Mouse (Mus musculus) embryonic facial prominence, embryonic 13.5 days (tissue): ENCODE results near the gene Ankfn1. TPM values are rescaled to one million over a fixed set of nuclear protein-coding genes. Genes with fewer than 3 reads are reported as not detected.

Experiments used
- ATAC-seq: fragments of 200-750 bp; cut with Nextera tagmentation; 2 replicates; pipeline ENCODE4 v1.8.0; 2017; ENCODE audit warnings: low read depth; ENCODE audit not compliant: insufficient number of reproducible peaks, insufficient read depth, low FRiP score, low TSS enrichment
- H3K27ac ChIP-seq: fragments of 300-500 bp; sonication (generic); 2 replicates; pipeline ENCODE4 v1.5.1; 2015; ENCODE audit warnings: moderate library complexity, mild to moderate bottlenecking, inconsistent platforms
- H3K27me3 ChIP-seq: fragments of 300-500 bp; sonication (generic); 2 replicates; pipeline ENCODE4 v1.6.1; 2015; ENCODE audit warnings: mild to moderate bottlenecking, inconsistent platforms
- H3K36me3 ChIP-seq: fragments of 300-500 bp; sonication (generic); 2 replicates; pipeline ENCODE4 v1.6.1; 2015; ENCODE audit warnings: mild to moderate bottlenecking, inconsistent platforms
- H3K4me1 ChIP-seq: fragments of 300-500 bp; sonication (generic); 2 replicates; pipeline ENCODE4 v1.6.1; 2015; ENCODE audit warnings: inconsistent platforms
- H3K4me2 ChIP-seq: fragments of 300-500 bp; sonication (generic); 2 replicates; pipeline ENCODE4 v1.6.1; 2015; ENCODE audit warnings: moderate library complexity, mild to moderate bottlenecking, inconsistent platforms
- H3K4me3 ChIP-seq: fragments of 300-500 bp; sonication (generic); 2 replicates; pipeline ENCODE4 v1.5.1; 2015; ENCODE audit warnings: mild to moderate bottlenecking, inconsistent platforms
- H3K9ac ChIP-seq: fragments of 300-500 bp; sonication (generic); 2 replicates; pipeline ENCODE4 v1.6.1; 2015; ENCODE audit warnings: mild to moderate bottlenecking, inconsistent platforms
- H3K9me3 ChIP-seq: fragments of 300-500 bp; sonication (generic); 2 replicates; pipeline ENCODE4 v1.6.1; 2016; ENCODE audit warnings: inconsistent platforms
- WGBS: fragments of 180-500 bp; shearing (Covaris S2); methylation state at CpG from one replicate; pipeline ENCODE4 v1.1.7; 2015; ENCODE audit warnings: mixed read lengths; 5-methylcytosine and 5-hydroxymethylcytosine counted together
- polyA plus RNA-seq: library from polyadenylated mRNA; unstranded; fragments of >200 nt; fragmentation: Nextera tagmentation; extraction: Ambion mirVana; gene quantifications from 2 replicates; pipeline ENCODE4 v1.2.1, GENCODE M21; 2015

Gene Ankfn1
- polyA plus RNA-seq: 0.08 and 0.34 TPM in 2 replicates

- peaks cover 15% of the 10 kb centered on the region for H3K4me1 ChIP-seq
- H3K27ac ChIP-seq: no peak within 1 kb of the TSS
- no peak within 1 kb of the TSS for H3K4me2 ChIP-seq
- WGBS: 40% methylated on average over 7 of the region's 7 CpGs
- no peak within 1 kb of the TSS for H3K9ac ChIP-seq
- H3K4me3 ChIP-seq: no peak within 1 kb of the TSS
- no peaks in the 10 kb centered on the region for H3K27me3 ChIP-seq
- H3K9me3 ChIP-seq: no peaks in the 10 kb centered on the region
- ATAC-seq: no peak
- H3K36me3 ChIP-seq: no peaks in the 10 kb centered on the region
Observed at GRCm38 (mm10) chr11:89777431-89777830, at the start of gene Ankfn1. Ankfn1 (minus strand) TSS chr11:89777653.

DNA sequence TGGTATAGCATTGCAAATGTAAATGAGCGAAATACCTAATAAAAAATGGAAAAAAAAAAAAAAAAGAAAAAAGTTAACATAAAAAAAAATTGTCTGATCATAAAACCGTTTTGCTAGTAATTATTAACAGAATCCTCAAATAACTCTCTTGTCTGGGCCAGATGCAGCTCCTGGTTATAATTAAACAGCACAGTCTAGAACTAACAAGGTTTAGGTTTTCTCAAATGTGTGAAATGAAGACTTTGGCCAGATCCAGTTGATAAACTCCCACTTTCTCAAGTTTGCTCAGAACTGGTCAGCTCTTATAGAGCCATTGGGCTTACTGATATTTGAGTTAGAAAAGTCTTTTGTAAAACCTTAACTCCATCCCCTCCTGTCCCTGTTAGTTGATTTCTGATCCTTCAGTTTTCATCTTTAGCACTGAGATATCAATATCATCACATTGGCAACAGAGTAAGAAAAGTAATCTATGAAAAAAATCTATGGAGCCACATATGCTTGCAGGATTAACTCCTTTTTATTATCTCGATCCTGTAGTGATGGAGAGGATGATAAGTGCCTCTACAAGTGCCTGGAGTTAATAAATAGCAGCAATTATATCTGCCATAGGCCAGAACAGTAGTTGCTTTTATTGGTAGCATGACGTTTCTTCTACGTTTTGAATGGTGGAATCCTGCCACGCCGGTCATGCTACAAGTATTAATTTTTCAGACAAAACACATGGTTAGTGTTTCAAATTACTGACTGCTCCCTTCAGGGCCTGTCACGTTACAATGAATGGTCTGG, 46.4 kb upstream of the Ankfn1 start:
- Histone ChIP-seq H3K27ac (no peak overlapping the region), H3K4me2 (no peak overlapping the region), H3K9ac (no peak overlapping the region), H3K9me3 (no peaks in the 10 kb centered on the region), H3K36me3 (no peaks in the 10 kb centered on the region), H3K4me1 (no peaks in the 10 kb centered on the region; the same call in 1 of the 2 replicates), H3K27me3 (no peaks in the 10 kb centered on the region), H3K4me3 (no peak overlapping the region)
- 38% methylated on average over 8 of the region's 8 CpGs for WGBS
- no peak for ATAC-seq

- H3K9me3 ChIP-seq: no peaks in the 10 kb centered on the region
- WGBS: 48% methylated on average over 4 of the region's 4 CpGs
- no peak overlapping the region for H3K4me3 ChIP-seq
- H3K27me3 ChIP-seq: no peaks in the 10 kb centered on the region
- ATAC-seq: no peak
- no peaks in the 10 kb centered on the region for H3K4me1 ChIP-seq
- H3K36me3 ChIP-seq: no peaks in the 10 kb centered on the region
- no peak overlapping the region for H3K27ac ChIP-seq
- no peak overlapping the region for H3K4me2 ChIP-seq
- no peak overlapping the region for H3K9ac ChIP-seq
Observed at GRCm38 (mm10) chr11:89818594-89818993, 41.1 kb upstream of the Ankfn1 start.

DNA sequence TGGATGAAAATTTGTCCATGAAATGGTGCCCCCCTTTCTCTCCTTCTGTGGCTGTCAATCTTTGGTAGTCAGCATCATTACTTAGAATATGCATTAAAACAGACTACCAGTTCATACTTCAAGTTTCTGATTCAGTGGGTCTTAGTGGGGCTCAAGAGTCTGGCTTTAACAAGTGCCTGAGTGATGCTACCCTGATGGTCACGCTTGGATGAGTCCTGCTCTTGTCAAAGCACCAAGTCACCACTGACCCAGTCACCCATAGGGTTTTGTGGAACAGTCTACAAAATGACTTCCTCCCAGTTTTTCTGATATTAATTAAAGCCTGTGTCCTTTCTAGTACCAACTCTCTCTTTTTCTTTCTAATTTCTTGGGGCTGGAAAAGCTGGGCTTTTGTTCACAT, 34.0 kb upstream of the Ankfn1 start:
- H3K9me3 ChIP-seq: no peaks in the 10 kb centered on the region
- no peak for ATAC-seq
- H3K4me3 ChIP-seq: no peak overlapping the region
- H3K27ac ChIP-seq: no peak overlapping the region
- H3K4me2 ChIP-seq: no peak overlapping the region
- H3K9ac ChIP-seq: no peak overlapping the region
- H3K27me3 ChIP-seq: no peaks in the 10 kb centered on the region
- H3K4me1 ChIP-seq: no peaks in the 10 kb centered on the region
- 86% methylated on average over 1 of the region's 1 CpGs for WGBS
- no peaks in the 10 kb centered on the region for H3K36me3 ChIP-seq

DNA sequence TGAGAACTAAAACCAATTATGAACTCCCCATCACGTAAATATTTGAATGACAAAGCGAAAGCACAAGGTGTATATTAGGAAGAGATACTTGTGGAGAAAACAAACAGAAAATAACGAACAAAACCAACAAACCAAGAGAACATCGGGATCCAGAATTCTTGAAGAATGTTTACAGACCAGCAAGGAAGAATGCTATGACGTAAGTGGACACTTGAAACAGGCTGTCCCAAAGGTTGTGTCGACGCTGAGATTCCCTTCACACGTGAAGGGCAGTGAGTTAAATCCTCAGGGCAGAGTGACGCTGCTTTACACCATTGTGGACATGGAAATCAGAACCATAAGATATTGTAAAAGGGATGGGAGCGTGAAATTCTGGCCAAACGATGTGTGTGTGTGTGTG, 30.5 kb upstream of the Ankfn1 start:
- no peak for ATAC-seq
- WGBS: 75% methylated on average over 11 of the region's 11 CpGs
- Histone ChIP-seq H3K27ac (no peak overlapping the region), H3K4me2 (no peak overlapping the region), H3K36me3 (no peaks in the 10 kb centered on the region), H3K4me1 (0 out of 2 replicates have a peak, but pooled peaks cover 6% of the 10 kb centered on the region), H3K4me3 (no peak overlapping the region), H3K9ac (no peak overlapping the region), H3K9me3 (no peaks in the 10 kb centered on the region), H3K27me3 (no peaks in the 10 kb centered on the region)

DNA sequence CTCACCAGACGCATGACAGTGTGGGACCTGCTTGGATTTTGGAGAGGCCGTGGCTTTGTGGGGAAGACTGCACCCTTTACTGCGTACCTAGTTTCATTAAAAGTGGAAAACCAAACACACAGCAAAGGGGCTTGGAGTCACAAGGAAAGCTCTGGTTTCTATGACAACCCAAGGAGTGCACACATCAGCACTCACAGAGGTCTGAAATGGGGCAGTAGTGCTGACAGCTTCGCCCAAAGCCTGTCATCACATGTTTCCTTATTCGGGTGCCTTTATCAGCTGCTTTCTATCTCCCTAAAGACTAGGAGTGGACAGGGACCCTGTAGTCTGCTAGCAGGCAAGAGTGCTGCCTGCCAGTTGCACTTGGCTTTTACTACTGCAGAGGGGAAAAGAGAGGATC, 27.4 kb upstream of the Ankfn1 start:
- Histone ChIP-seq H3K36me3 (no peaks in the 10 kb centered on the region), H3K27me3 (no peaks in the 10 kb centered on the region), H3K4me1 (0 out of 2 replicates have a peak, but pooled peaks cover 6% of the 10 kb centered on the region), H3K4me2 (no peak overlapping the region), H3K27ac (no peak overlapping the region), H3K9me3 (no peaks in the 10 kb centered on the region), H3K4me3 (no peak overlapping the region), H3K9ac (no peak overlapping the region)
- no peak for ATAC-seq
- 44% methylated on average over 5 of the region's 5 CpGs for WGBS

- no peak overlapping the region for H3K4me2 ChIP-seq
- 70% methylated on average over 5 of the region's 5 CpGs for WGBS
- no peaks in the 10 kb centered on the region for H3K9me3 ChIP-seq
- no peak overlapping the region for H3K9ac ChIP-seq
- no peaks in the 10 kb centered on the region for H3K36me3 ChIP-seq
- no peak for ATAC-seq
- no peaks in the 10 kb centered on the region for H3K27me3 ChIP-seq
- H3K4me1 ChIP-seq: 0 out of 2 replicates have a peak, but pooled peaks cover 6% of the 10 kb centered on the region
- no peak overlapping the region for H3K27ac ChIP-seq
- H3K4me3 ChIP-seq: no peak overlapping the region
Observed at GRCm38 (mm10) chr11:89803974-89804373, 26.5 kb upstream of the Ankfn1 start.

DNA sequence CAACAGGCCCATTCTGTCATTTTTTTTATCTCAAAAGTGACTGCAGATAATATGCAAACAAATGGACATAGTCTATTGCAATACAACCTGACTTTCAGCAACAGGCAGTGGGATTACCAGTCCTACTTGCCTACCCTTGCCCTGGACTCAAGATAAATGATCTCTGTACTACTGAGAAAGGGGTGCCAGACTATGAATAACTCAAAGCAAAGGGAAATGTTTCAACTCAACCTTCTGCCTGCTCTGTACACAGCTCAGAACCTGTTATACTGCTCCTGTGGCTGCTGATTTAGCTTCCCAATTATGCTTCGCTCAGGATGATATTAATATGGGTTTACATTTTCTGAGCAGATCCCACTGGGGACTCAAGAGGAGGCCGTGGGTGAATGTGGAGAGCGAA, 15.3 kb upstream of the Ankfn1 start:
- 74% methylated on average over 3 of the region's 3 CpGs for WGBS
- no peak overlapping the region for H3K27ac ChIP-seq
- no peaks in the 10 kb centered on the region for H3K36me3 ChIP-seq
- no peaks in the 10 kb centered on the region for H3K27me3 ChIP-seq
- no peak for ATAC-seq
- H3K4me1 ChIP-seq: no peaks in the 10 kb centered on the region
- no peak overlapping the region for H3K4me2 ChIP-seq
- no peak overlapping the region for H3K9ac ChIP-seq
- H3K9me3 ChIP-seq: no peaks in the 10 kb centered on the region
- no peak overlapping the region for H3K4me3 ChIP-seq

DNA sequence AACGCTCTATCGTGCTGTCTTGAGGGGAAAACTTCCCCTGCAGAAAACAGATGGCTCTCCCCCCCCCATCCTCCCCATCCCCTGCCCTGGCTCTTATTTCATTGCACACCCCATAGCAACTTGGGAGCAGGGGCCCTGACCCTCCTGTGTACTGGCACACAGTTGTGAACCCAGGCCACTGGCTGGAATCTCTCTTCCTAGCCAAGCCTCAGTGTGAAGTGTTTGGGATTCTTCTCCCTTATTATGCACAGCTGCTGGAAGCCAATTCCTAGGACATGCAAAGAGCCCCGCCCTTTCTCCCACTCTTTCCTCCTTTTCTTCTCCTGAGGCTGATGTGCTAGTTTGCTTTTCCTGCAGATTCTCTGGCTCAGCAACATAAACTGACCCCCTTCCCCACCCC, 1.4 kb downstream of the Ankfn1 start:
- H3K4me1 ChIP-seq: peaks cover 15% of the 10 kb centered on the region
- ATAC-seq: no peak; the same call in 1 of the 2 replicates
- H3K27ac ChIP-seq: no peak overlapping the region
- no peak overlapping the region for H3K9ac ChIP-seq
- no peaks in the 10 kb centered on the region for H3K9me3 ChIP-seq
- H3K36me3 ChIP-seq: no peaks in the 10 kb centered on the region
- H3K4me3 ChIP-seq: no peak overlapping the region
- WGBS: 61% methylated on average over 3 of the region's 3 CpGs
- no peak overlapping the region for H3K4me2 ChIP-seq
- no peaks in the 10 kb centered on the region for H3K27me3 ChIP-seq

DNA sequence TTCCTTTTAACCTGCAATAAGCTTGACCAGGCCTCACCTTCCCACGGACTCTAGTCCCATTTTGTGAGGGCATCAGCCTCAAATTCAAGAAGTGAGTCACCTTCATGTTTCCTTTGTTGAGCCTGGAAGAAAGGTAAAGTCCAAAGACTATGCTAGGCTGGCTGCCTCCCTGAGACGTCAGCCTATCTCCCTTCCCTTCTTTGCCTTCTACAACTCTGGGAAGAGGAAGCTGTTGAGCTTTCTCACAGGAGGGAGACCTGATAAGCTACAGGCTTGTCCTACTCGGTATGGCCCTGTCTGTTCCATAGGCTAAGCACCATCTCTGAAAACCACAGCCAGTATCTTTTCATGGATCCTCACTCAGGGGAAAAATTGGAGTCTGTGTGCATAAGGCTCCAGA, 2.5 kb downstream of the Ankfn1 start:
- Histone ChIP-seq H3K4me1 (peaks cover 15% of the 10 kb centered on the region), H3K9ac (no peak overlapping the region), H3K4me3 (no peak overlapping the region), H3K27ac (no peak overlapping the region), H3K4me2 (no peak overlapping the region), H3K9me3 (no peaks in the 10 kb centered on the region), H3K36me3 (no peaks in the 10 kb centered on the region), H3K27me3 (no peaks in the 10 kb centered on the region)
- 81% methylated on average over 3 of the region's 3 CpGs for WGBS
- ATAC-seq: no peak

GRCm38 (mm10) chr11:89772941-89773340, 4.5 kb downstream of the Ankfn1 start:
- peaks cover 15% of the 10 kb centered on the region for H3K4me1 ChIP-seq

DNA sequence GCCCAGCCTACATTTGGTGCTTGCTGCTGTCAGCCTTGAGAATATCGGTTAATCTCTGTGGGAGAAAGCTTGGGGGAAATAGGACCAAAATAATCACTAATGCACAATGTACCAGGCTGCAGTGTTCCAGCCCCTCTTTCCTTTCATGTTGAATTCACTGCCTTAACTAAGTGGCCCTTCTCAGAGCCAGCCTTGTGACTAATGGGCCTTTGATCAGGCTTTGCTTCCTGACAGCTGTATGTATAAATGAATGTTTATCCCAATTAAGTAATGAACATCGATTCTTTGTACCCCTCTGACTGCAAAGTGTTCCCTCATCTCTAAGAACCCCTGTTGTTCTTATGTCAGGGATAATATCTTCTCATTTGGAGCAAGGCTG, 11.7 kb downstream of the Ankfn1 start:
- Histone ChIP-seq H3K36me3 (no peaks in the 10 kb centered on the region), H3K4me3 (no peak overlapping the region), H3K27ac (no peak overlapping the region), H3K4me2 (no peak overlapping the region), H3K4me1 (0 out of 2 replicates have a peak, but pooled peaks cover 5% of the 10 kb centered on the region), H3K27me3 (no peaks in the 10 kb centered on the region), H3K9ac (no peak overlapping the region), H3K9me3 (no peaks in the 10 kb centered on the region)
- 56% methylated on average over 2 of the region's 2 CpGs for WGBS
- ATAC-seq: no peak

More at GRCm38 (mm10) chr11:89772941-89773340, 4.5 kb downstream of the Ankfn1 start:
- 75% methylated on average over 2 of the region's 2 CpGs for WGBS
- Histone ChIP-seq H3K9ac (no peak overlapping the region), H3K27me3 (no peaks in the 10 kb centered on the region), H3K4me3 (no peak overlapping the region), H3K27ac (no peak overlapping the region), H3K9me3 (no peaks in the 10 kb centered on the region), H3K36me3 (no peaks in the 10 kb centered on the region), H3K4me2 (no peak overlapping the region)
- ATAC-seq: no peak
